Mouse (Mus musculus) hindbrain, embryonic 12.5 days (tissue): Measurements from ENCODE around the gene Rdh16. TPM values are rescaled to one million over a fixed set of nuclear protein-coding genes. Genes with fewer than 3 reads are reported as not detected.
"Not testable (repeated sequence)": the region's sequence is repeated elsewhere in the genome, so short reads cannot be mapped to it uniquely, and the experiment has no call there.

Experiments
- ATAC-seq: fragments of 200-750 bp; cut with Nextera tagmentation; 2 replicates; pipeline ENCODE4 v1.8.0; 2017; ENCODE audit warnings: moderate TSS enrichment; ENCODE audit not compliant: low FRiP score
- H3K27ac ChIP-seq: fragments of 300-500 bp; sonication (generic); 2 replicates; pipeline ENCODE4 v1.5.1; 2016; ENCODE audit warnings: mild to moderate bottlenecking
- H3K27me3 ChIP-seq: fragments of 300-500 bp; sonication (generic); 2 replicates; pipeline ENCODE4 v1.6.1; 2016; ENCODE audit warnings: mild to moderate bottlenecking
- H3K36me3 ChIP-seq: fragments of 300-500 bp; sonication (generic); 2 replicates; pipeline ENCODE4 v1.6.1; 2016; ENCODE audit warnings: mild to moderate bottlenecking
- H3K4me1 ChIP-seq: fragments of 300-500 bp; sonication (generic); 2 replicates; pipeline ENCODE4 v1.6.1; 2016
- H3K4me2 ChIP-seq: fragments of 300-500 bp; sonication (generic); replicated peaks from 2 replicates; pipeline ENCODE4 v1.6.1; 2016; ENCODE audit warnings: mild to moderate bottlenecking
- H3K4me3 ChIP-seq: fragments of 300-500 bp; sonication (generic); 2 replicates; pipeline ENCODE4 v1.5.1; 2016; ENCODE audit warnings: mild to moderate bottlenecking
- H3K9ac ChIP-seq: fragments of 300-500 bp; sonication (generic); 2 replicates; pipeline ENCODE4 v1.6.1; 2016; ENCODE audit warnings: mild to moderate bottlenecking, moderate library complexity
- H3K9me3 ChIP-seq: fragments of 300-500 bp; sonication (generic); replicated peaks from 2 replicates; pipeline ENCODE4 v1.6.1; 2016; ENCODE audit warnings: mild to moderate bottlenecking
- WGBS: fragments of 180-500 bp; shearing (Covaris S2); methylation state at CpG from one replicate; pipeline ENCODE4 v1.1.7; 2016; 5-methylcytosine and 5-hydroxymethylcytosine counted together
- polyA plus RNA-seq: library from polyadenylated mRNA; unstranded; fragments of >200 nt; fragmentation: Nextera tagmentation; extraction: Ambion mirVana; gene quantifications from 2 replicates; pipeline ENCODE4 v1.2.1, GENCODE M21; 2016

The Rdh16 gene
- polyA plus RNA-seq, 1 experiment from 2014 or later, result not detected

DNA sequence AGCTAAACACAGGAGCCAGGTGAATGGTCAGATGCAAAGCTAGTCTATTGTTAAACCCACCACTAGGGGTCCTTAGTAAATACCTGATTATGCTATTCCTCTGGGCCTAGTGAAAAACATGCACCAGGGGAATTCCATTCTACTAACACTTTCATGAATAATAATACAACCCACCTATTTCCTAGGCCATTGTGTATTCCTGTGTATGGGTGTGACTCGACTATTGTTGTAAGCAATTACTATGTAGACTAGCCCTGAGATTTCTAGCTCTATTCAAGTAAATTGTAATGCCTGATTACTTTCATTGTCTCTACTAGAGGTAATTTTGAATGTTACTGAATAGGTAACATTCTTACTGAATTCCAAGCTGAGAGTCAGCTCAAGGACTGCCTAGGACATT, 15.5 kb upstream of the Rdh16 start:
- H3K27ac ChIP-seq, H3K9ac ChIP-seq, ATAC-seq, H3K4me2 ChIP-seq, H3K4me3 ChIP-seq, H3K27me3 ChIP-seq, H3K4me1 ChIP-seq, H3K36me3 ChIP-seq, H3K9me3 ChIP-seq: not testable (repeated sequence)
- WGBS, result 80% methylated on average over 1 of the region's 1 CpGs

DNA sequence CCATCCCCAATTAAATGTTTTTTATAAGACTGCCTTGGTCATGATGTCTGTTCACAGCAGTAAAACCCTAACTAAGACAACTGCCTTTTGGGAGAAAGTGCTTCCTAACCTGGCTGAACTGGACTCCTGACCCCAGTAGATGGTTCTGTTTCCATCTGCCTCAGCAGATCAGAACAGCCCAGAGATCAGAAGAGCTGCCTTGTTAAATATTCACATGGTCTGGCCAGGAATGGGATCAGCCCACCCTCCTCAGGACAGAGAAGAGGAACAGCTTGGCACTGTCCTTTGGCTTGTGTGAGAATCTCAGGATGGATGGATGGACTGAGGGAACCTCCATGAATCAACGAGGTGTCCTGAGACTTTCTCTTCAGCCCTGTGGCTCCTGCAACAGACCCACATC, 1.7 kb upstream of the Rdh16 start:
- no peaks in the 10 kb centered on the region for H3K4me1 ChIP-seq
- H3K27me3 ChIP-seq, result no peaks in the 10 kb centered on the region
- 65% methylated on average over 1 of the region's 1 CpGs for WGBS
- no peak overlapping the region for H3K4me3 ChIP-seq
- no peak for ATAC-seq
- no peak overlapping the region for H3K27ac ChIP-seq
- no peak overlapping the region for H3K4me2 ChIP-seq
- no peaks in the 10 kb centered on the region for H3K36me3 ChIP-seq
- H3K9me3 ChIP-seq, result no peaks in the 10 kb centered on the region
- no peak overlapping the region for H3K9ac ChIP-seq

DNA sequence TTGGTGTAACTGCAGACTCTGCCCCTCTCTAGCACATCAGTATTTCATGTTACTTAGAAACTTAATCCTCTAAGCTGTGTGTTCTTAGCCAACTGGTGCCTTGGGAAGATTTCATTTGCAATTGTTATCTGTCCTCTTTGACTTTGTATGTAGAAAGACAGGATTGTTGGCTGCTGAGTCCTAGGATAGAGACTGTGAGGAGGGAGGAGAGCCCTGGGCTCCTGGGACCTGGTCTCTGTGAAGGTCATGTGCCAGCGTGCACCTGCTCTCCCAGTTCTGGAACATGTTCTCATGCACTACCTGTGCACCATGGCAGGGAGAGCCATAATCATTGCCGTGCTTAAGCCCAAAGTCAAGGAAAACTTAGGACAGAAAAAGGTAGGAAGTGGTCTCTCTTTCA, 660 bp downstream of the Rdh16 start:
- Histone ChIP-seq H3K9ac (no peak overlapping the region), H3K4me2 (no peak overlapping the region), H3K4me1 (no peaks in the 10 kb centered on the region), H3K27ac (no peak overlapping the region), H3K27me3 (no peaks in the 10 kb centered on the region), H3K36me3 (no peaks in the 10 kb centered on the region), H3K4me3 (no peak overlapping the region), H3K9me3 (no peaks in the 10 kb centered on the region)
- 91% methylated on average over 2 of the region's 2 CpGs for WGBS
- no peak for ATAC-seq

DNA sequence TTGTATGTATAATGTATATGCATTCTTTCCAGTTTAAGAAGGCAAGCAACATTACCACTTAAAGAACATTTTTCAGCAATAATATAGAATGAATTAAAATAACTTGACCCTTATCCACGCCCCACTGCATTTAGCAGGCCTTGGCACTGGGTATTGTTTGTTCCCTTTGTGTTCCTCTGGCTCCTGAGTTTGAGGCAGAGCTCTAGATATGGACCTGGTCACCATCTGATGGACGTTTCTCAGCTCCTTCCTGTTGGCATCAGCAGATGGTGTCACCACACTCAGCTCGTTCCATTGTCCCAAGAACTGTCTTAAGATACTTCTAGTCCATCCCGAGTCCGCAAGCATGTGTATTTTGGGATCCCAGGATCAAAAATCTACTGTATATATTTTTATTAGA, 1.3 kb downstream of the Rdh16 start:
- 80% methylated on average over 5 of the region's 5 CpGs for WGBS
- H3K27ac ChIP-seq, result no peak overlapping the region
- H3K9me3 ChIP-seq, result no peaks in the 10 kb centered on the region
- ATAC-seq, result no peak
- no peak overlapping the region for H3K4me3 ChIP-seq
- no peak overlapping the region for H3K4me2 ChIP-seq
- H3K4me1 ChIP-seq, result no peaks in the 10 kb centered on the region
- no peaks in the 10 kb centered on the region for H3K27me3 ChIP-seq
- no peaks in the 10 kb centered on the region for H3K36me3 ChIP-seq
- H3K9ac ChIP-seq, result no peak overlapping the region

DNA sequence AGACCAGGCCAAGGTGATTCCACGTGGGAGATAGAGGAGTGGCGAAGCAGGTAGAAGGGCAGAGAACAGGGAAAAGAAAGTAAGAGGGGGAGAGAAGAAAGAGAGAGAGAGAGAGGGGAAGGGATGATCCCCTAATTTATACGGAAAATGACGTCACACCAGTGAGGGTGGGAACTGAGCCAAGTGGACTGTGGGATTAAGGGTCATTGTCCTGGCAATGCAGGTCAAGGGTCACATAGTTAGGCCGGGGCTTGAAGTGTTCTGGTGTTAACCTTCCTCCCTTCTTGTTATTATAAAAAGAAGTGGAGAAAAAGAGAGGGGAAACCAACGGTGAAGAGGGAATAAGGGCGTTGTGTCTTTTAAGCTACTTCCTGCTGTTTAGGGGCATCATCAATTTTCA, 3.5 kb downstream of the Rdh16 start:
- no peaks in the 10 kb centered on the region for H3K9me3 ChIP-seq
- 58% methylated on average over 7 of the region's 7 CpGs for WGBS
- H3K36me3 ChIP-seq, result no peaks in the 10 kb centered on the region
- no peak overlapping the region for H3K27ac ChIP-seq
- no peak overlapping the region for H3K4me2 ChIP-seq
- H3K4me3 ChIP-seq, result no peak overlapping the region
- no peaks in the 10 kb centered on the region for H3K27me3 ChIP-seq
- no peak overlapping the region for H3K9ac ChIP-seq
- ATAC-seq, result no peak
- no peaks in the 10 kb centered on the region for H3K4me1 ChIP-seq

DNA sequence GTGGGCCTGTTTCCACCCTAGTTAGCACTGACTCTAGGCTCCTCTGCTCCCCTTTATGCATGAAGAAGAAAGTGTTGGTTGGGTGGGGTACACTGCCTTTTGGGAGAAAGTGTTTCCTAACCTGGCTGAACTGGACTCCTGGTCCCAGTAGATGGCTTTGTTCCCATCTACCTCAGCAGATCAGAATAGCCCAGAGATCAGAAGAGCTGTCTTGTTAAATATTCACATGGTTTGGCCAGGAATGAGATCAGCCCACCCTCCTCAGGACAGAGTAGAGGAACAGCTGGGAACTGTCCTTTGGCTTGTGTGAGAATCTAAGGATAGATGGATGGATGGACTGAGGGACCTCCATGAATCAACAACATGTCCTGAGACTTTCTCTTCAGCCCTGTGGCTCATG, 14.9 kb downstream of the Rdh16 start:
- H3K4me3 ChIP-seq, result no peak overlapping the region
- H3K9ac ChIP-seq, result no peak overlapping the region
- no peaks in the 10 kb centered on the region for H3K4me1 ChIP-seq
- no peaks in the 10 kb centered on the region for H3K27me3 ChIP-seq
- H3K4me2 ChIP-seq, result no peak overlapping the region
- H3K36me3 ChIP-seq, result no peaks in the 10 kb centered on the region
- H3K27ac ChIP-seq, result no peak overlapping the region
- no peak for ATAC-seq
- peaks cover 6% of the 10 kb centered on the region; the same call in 1 of the 2 replicates for H3K9me3 ChIP-seq

DNA sequence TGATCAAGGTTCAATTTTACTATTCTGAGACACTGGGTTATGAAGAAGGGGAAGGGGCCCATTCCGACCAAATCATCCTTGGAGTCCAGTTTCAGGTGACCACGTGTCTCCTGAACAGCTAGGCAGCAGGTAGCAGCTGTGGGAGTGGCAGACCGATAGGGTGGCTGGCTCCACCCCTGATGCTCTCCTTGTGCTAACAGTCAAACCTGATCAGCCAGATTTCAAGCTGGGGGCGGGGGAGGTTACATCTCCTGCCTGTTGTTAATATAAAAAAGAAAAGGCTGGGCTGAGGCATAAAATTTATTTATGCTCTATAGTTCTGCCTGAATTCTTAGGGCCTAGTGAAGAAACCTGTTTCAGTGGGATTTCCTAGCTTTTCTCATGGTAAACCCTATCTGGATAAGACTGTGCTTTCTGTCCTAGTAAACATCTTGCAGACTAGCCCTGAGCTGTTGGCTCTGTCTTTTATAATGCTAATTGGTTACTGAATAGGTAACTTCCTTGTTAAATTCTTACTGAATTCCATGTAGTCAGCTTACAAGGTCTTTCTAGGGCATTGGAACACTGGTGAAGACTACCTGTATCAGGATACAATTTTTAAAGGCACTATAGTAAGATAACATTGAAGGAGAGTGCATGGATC, 16.4 kb downstream of the Rdh16 start:
- WGBS, result 79% methylated on average over 4 of the region's 4 CpGs
- H3K27me3 ChIP-seq, H3K36me3 ChIP-seq, H3K9me3 ChIP-seq, H3K9ac ChIP-seq, H3K27ac ChIP-seq, ATAC-seq, H3K4me2 ChIP-seq, H3K4me3 ChIP-seq, H3K4me1 ChIP-seq: not testable (repeated sequence)

DNA sequence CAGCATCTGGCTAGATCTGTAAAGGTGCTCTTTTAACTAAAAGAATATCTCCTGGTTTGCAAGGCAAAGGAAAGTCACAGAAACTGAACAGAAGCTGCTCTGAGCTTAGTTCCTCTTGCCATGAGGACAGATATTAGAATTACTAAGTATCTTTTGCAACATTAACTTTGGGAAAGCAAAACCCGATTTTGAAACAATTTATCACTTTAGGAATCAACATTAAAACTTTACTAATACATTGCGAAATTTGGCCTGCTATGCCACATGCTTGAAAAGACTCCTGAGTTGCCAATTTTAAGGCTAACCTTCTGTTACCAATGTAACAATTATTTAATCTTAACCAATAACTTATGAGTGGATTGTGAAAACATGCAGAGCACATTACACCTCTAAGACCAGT, 20.9 kb downstream of the Rdh16 start:
- not testable (repeated sequence) for H3K9ac ChIP-seq, H3K27me3 ChIP-seq, H3K36me3 ChIP-seq, ATAC-seq, H3K4me3 ChIP-seq, H3K4me1 ChIP-seq, H3K9me3 ChIP-seq, H3K4me2 ChIP-seq, H3K27ac ChIP-seq
- 85% methylated on average over 2 of the region's 2 CpGs for WGBS

DNA sequence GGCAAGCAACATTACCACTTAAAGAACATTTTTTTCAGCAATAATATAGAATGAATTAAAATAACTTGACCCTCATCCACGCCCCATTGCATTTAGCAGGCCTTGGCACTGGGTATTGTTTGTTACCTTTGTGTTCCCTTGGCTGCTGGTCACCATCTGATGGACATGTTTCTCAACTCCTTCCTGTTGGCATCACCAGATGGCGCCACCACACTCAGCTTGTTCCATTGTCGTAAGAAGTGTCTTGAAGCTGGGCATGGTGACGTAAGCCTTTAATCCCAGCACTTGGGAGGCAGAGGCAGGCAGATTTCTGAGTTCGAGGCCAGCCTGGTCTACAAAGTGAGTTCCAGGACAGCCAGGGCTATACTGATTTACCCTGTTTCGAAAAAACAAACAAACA, 24.4 kb downstream of the Rdh16 start:
- no peaks in the 10 kb centered on the region for H3K4me1 ChIP-seq
- no peak overlapping the region for H3K4me2 ChIP-seq
- WGBS, result 82% methylated on average over 6 of the region's 6 CpGs
- ATAC-seq, result no peak
- H3K9me3 ChIP-seq, result peaks cover 3% of the 10 kb centered on the region; the same call in 1 of the 2 replicates
- no peak overlapping the region for H3K27ac ChIP-seq
- H3K27me3 ChIP-seq, result no peaks in the 10 kb centered on the region
- H3K4me3 ChIP-seq, result no peak overlapping the region
- no peaks in the 10 kb centered on the region for H3K36me3 ChIP-seq
- H3K9ac ChIP-seq, result no peak overlapping the region

DNA sequence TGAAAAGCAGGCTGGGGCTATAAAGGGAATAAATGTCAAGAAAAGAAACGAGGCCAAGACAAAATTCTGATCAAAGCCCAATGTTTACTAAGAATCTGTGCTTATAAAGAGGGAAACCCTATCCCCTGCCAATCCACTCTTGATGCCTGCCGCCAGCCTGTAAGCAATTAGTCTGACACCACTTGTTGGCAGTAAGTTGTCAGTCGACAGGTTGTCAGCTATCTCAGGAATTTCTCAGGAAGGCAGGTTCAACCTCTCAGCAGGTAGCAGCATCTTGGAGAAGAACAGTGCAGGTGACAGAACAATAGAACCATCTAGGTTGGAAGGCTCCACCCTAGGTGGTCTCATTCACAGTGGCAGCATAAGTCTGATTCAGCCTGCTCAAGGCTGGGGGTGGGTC, 28.2 kb downstream of the Rdh16 start:
- ATAC-seq, result no peak
- Histone ChIP-seq H3K4me2 (no peak overlapping the region), H3K9ac (no peak overlapping the region), H3K4me1 (no peaks in the 10 kb centered on the region), H3K9me3 (no peaks in the 10 kb centered on the region), H3K4me3 (no peak overlapping the region), H3K27ac (no peak overlapping the region), H3K36me3 (no peaks in the 10 kb centered on the region), H3K27me3 (no peaks in the 10 kb centered on the region)
- 77% methylated on average over 3 of the region's 3 CpGs for WGBS

DNA sequence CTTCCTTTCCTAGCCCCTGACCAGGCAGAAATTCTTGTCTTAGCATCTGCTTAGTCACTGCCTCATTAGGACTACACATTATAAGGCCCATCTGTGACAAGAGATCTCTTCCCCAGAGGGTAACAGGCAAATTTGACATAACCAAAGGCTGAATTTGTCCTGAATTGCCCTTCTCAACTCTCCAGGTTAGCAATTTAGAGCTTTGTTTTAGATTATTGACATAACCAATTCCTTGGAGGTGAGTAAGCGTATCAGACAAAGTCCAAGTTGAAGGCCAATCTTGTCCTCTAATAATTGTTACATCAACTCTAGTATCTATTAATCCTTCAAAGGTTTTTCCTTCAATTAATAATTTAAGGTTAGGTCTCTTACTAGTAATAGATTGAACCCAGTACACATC, 33.2 kb downstream of the Rdh16 start:
- H3K4me2 ChIP-seq, H3K4me3 ChIP-seq, H3K27ac ChIP-seq, H3K9ac ChIP-seq, H3K4me1 ChIP-seq, H3K9me3 ChIP-seq, H3K36me3 ChIP-seq, H3K27me3 ChIP-seq, ATAC-seq: not testable (repeated sequence)
- WGBS, result 86% methylated on average over 1 of the region's 1 CpGs

DNA sequence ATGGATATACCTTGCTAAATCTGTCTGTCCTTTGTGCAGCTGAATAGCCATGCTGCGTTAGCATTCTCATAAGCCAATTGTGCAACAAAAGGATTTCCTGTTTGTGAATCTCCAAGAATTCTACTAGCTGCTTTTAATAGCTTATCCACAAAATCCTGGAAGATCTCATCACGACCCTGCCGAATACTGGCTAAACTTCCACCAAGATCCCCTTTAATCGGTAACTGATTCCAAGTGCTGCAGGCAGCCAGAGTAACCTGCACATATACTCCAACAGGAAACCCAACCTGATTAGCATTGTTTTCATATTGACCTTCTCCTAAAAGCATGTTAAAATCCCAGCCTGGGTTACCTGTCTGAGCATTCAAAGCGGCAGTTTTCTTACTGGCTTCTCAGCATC, 34.3 kb downstream of the Rdh16 start:
- Histone ChIP-seq H3K4me3 (no peak overlapping the region), H3K27me3 (no peaks in the 10 kb centered on the region), H3K4me2 (no peak overlapping the region), H3K27ac (no peak overlapping the region), H3K4me1 (no peaks in the 10 kb centered on the region), H3K9ac (no peak overlapping the region), H3K36me3 (no peaks in the 10 kb centered on the region), H3K9me3 (no peaks in the 10 kb centered on the region; the same call in none of the 2 replicates)
- WGBS, result 90% methylated on average over 5 of the region's 5 CpGs
- no peak for ATAC-seq

DNA sequence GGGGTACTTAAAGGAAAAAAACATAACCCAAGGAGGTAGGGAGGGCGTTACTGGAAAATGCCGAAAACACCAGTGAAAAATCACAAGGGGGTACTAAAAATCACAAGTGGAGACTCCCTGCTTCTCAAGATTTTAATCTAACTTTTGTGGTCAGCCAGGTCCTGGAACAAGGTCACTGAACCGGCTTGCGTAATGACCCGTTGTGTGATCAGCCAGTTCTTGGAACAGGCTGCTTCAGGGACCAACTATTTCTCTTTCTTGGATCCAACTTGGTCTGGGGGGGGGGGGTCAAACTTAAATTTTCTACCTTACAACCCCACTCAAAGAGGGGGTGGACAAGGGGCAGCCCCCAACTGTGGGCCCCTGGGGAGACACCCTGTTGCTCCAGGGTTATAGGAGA, 36.8 kb downstream of the Rdh16 start:
- not testable (repeated sequence) for H3K4me1 ChIP-seq, H3K9ac ChIP-seq, H3K4me2 ChIP-seq, H3K9me3 ChIP-seq, H3K27ac ChIP-seq, H3K27me3 ChIP-seq, H3K4me3 ChIP-seq, H3K36me3 ChIP-seq, ATAC-seq
- 94% methylated on average over 5 of the region's 5 CpGs for WGBS
